Mouse (Mus musculus): ENCODE measurements at regions not wholly inside any gene's neighbourhood (a gene's known extent, or its start where the extent isn't known, plus 50 kb on each side); places are given as distances from the start of the nearest gene placed in this dataset.
"Not testable (repeated sequence)": the region's sequence is repeated elsewhere in the genome, so short reads cannot be mapped to it uniquely, and the experiment has no call there.

GRCm38 (mm10) chr10:26577087-26577486 is 176.1 kb upstream of the Arhgap18 start:
- in situ Hi-C loops (cut with MboI, MseI): no loop called here

DNA sequence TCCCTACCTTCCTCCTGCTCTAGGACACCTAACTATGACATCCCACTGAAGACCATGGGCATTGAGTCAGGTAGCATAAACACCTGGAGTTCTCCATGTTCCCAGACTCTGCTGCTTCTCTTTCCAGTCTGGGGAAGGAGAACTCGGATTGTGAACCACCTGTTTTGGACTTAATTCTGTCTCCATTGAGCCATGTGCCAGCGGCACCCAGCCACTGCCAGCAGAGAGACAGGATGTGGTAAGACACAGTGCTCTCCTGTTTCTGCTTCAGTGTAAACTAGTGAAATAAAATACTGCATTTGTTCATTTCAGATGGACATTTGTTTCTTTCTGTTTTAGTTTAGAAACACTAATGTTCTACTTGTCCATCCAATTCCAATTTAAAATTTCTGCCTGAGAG is 168.1 kb upstream of the Arhgap18 start:
- in situ Hi-C loops (cut with MboI, MseI): no loop called here

GRCm38 (mm10) chr10:26607081-26607480 is 146.1 kb upstream of the Arhgap18 start:
- in situ Hi-C loops (cut with MboI, MseI): not testable (repeated sequence)

- in situ Hi-C loops (cut with MboI, MseI): no loop called here
These were observed 142.0 kb upstream of the Arhgap18 start for GRCm38 (mm10) chr10:26611246-26611645.

DNA sequence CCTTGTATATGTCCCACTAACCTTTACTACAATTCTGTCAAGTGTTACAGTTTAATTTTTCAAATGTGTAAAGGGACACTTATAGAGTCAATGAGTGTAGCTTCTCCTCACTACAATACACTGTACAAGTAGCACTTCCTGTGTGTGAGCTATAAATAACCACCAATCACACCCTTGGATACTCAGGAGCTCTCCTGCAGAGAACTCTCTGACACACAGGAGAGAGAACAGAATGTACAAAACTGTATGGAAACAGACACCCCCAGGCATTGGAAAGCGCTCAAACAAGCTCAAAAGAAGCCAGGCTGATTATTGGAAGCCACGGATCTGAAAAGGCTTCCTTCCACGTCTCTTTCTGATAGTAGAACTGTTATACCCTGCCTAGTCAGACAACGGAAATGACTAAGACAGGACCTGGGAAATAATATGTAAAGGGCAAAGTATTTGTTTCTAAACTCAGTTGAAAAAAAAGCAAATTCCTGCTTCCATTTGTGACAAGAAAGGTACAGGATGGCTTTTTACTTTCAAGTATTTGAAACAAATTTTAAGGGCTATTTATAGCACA is 122.9 kb upstream of the Arhgap18 start:
- in situ Hi-C loops (cut with MboI, MseI): no loop called here

GRCm38 (mm10) chr10:26632266-26632665 is 121.0 kb upstream of the Arhgap18 start:
- in situ Hi-C loops (cut with MboI, MseI): no loop called here

DNA sequence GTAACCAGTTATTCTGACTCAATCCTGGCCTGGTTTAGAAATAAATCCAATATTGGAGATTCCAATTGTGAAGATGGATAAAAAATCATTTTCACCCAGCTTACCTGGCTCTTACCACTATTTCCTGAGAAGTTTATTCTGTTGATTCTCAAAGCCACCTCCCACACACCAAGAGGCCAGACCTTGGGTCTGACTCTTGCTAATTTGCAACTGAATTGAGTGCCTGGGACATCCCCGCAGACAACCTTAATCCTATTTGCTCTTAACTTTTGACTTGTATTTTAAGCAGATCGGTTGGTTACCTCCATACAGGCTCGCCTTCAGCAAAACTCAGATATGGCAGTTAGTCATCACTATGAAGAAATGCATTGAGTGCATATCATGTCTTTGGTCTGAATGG is 115.8 kb upstream of the Arhgap18 start:
- in situ Hi-C loops (cut with MboI, MseI): no loop called here

DNA sequence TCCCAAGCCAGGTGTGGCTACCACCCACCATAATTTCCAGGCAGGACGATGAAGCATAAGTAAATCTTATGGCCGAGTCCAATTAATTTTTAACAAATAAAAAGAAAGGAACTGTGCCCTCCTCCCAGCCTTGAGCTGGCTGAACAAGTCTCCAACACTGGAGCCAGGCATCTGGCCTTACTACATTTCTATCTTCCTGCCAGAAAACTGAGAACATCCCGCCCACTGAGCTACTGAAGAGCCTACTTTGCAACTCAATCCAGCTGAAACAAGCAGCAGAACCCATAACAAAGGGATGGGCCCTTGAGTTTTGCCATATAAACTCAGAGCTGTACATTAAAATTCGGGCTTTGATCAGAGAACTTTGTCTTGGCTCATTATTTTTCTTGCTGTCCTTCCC is 115.2 kb upstream of the Arhgap18 start:
- in situ Hi-C loops (cut with MboI, MseI): no loop called here

GRCm38 (mm10) chr10:26639118-26639517 is 114.1 kb upstream of the Arhgap18 start:
- in situ Hi-C loops (cut with MboI, MseI): no loop called here

DNA sequence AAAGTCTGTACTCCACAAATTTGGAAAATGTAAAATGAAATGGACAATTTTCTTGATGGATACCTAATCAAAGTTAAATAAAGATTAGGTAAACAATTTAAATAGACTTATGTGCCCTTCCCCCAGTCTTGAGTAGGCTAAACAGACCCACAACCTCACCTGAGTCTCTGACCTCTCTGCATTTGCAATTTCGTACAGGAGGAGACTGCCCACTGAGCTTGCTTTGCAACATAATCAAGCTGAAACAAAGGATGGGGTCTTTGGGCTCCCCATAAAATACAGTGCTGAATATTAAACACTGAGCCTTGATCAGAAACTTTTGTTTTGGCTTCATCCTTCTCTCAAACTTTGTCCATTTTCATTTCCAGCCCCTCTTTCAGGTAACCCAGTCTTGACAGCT is 100.1 kb upstream of the Arhgap18 start:
- in situ Hi-C loops (cut with MboI, MseI): no loop called here

GRCm38 (mm10) chr10:26664270-26664669 is 89.0 kb upstream of the Arhgap18 start:
- in situ Hi-C loops (cut with MboI, MseI): no loop called here

GRCm38 (mm10) chr10:26679500-26680227 is 73.6 kb upstream of the Arhgap18 start:
- in situ Hi-C loops (cut with MboI, MseI): no loop called here

DNA sequence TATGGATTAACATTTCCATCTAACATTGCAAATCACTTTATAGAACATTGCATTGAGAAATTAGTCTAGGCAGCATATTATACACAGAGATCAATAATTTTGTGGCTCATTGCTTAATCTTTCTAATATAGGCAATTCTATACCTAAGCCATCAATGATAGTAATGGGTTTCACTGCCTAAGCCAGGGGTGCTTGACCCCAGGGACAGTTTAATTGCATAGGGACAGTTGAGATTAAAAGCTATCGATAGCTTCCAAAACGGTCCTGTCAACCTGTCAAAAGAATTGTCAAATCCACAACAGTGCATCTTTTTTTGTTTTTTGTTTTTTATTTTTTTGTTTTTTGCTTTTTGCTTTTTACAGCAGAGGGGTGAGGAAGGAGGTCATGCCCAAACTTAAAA is 58.5 kb upstream of the Arhgap18 start:
- in situ Hi-C loops (cut with MboI, MseI): no loop called here

DNA sequence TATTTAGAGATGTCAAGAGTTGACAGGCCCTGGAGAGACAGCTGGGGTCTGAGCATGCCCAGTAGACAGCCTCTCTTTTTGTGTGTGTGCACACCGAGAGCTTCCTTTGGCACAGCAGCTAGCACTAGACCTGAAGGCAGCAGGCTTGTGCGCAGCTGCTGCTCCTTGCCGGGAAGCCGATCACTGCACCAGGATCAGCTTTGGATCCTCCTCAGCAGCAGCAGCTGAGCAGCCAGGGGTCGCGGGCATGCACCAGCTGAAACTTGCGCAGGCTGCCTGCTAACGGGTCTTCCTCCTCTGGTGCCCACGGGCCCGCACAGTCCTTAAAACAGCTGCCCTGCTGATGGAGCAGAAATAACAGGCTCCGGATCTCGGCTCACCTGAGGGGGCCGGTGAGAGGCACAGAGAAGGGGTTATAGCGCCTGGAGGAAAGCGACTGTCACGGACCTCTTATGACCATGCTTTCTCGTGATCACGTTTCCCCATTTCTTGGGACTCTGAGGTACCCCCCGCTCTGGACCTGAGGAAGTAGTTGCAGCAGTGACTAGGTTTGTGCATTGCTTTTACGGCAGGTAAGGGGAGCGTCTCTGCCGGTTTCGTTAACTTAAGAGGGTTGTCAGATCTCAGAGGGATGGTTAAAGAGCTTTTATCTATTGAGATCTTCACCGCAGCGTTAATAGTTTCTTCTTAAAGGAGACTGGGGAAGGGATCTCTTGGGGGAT is 57.8 kb upstream of the Arhgap18 start:
- in situ Hi-C loops (cut with MboI, MseI): no loop called here
